Mouse (Mus musculus) megakaryocyte, embryonic 14.5 days (primary cell): ENCODE measurements around the gene Rap1gap. TPM values are rescaled to one million over a fixed set of nuclear protein-coding genes. Genes with fewer than 3 reads are reported as not detected.
A peak's percentile ranks its signal among the peaks of the same experiment; 100 is the strongest.

Experiments used
- H3K27me3 ChIP-seq: replicated peaks from 2 replicates; pipeline ENCODE3; 2012; ENCODE audit warnings: inconsistent platforms
- H3K36me3 ChIP-seq: replicated peaks from 2 replicates; pipeline ENCODE3; 2012; ENCODE audit warnings: low read length, inconsistent platforms, mixed read lengths
- H3K4me1 ChIP-seq: 2 replicates; pipeline ENCODE4 v1.6.1; 2012; ENCODE audit warnings: inconsistent platforms
- H3K4me3 ChIP-seq: replicated peaks from 2 replicates; pipeline ENCODE3; 2012; ENCODE audit warnings: moderate library complexity, mild to moderate bottlenecking, inconsistent platforms
- H3K9me3 ChIP-seq: 2 replicates; pipeline ENCODE4 v1.6.1; 2012; ENCODE audit warnings: inconsistent platforms
- FLI1 ChIP-seq: IDR thresholded peaks from 2 replicates; pipeline ENCODE4 v1.6.1; 2012; ENCODE audit warnings: low read length, inconsistent platforms, mixed read lengths
- GATA1 ChIP-seq: IDR thresholded peaks from 3 replicates; pipeline ENCODE4 v1.6.1; 2012; ENCODE audit warnings: mixed read lengths, low read length, inconsistent platforms, borderline replicate concordance
- polyA plus RNA-seq: library from polyadenylated mRNA; stranded (reverse); fragments of >175 nt; gene quantifications from 2 replicates; pipeline ENCODE4 v1.2.3, GENCODE M21; 2012; ENCODE audit warnings: low replicate concordance; ENCODE audit not compliant: insufficient read depth

The Rap1gap gene
- polyA plus RNA-seq, 1 experiment, result 3.9 TPM

DNA sequence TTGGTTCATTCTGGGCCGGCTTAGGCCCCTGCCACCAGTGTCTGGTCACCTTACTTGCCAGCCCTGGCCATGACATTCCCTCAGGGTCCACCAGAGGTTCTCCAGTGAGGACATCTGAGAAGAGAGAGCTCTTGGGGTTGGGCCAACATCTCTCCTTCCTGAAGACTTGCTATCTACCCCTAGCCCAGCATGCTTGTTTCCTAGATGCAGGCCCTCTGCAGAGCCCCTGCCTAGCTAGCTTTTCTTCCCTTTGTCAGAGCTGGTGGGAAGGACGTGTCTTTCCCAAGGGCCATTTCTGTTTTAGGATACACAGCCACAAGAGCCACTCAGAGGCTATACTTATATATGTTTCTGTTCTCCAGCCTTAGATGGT lies 3.5 kb upstream of the Rap1gap start:
- TF ChIP-seq FLI1, result no peak
- TF ChIP-seq GATA1, result no peak
- peaks cover 33% of the 10 kb centered on the region for H3K27me3 ChIP-seq
- peaks cover 39% of the 10 kb centered on the region for H3K36me3 ChIP-seq
- no peak overlapping the region for H3K4me3 ChIP-seq
- no peaks in the 10 kb centered on the region for H3K9me3 ChIP-seq
- H3K4me1 ChIP-seq, result peaks cover 32% of the 10 kb centered on the region

DNA sequence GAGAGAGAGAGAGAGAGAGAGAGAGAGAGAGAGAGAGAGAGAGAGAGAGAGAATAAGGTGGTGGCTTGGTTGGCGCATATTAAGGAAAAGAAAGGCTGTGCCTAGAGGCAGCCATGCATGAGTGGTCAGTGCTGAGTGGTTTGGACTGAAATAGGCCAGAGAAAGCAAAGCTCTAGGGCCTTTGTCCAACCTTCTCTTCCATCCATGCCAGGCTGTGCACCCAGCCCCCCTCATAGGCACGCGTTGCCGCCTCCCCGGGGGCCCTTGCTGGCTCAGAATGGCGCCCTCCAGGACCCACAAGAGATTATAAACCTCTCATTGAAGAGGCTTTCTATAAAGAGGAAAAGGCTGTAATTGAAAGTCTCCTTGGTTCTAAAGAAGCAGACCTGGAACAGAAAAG lies 3.0 kb upstream of the Rap1gap start:
- TF ChIP-seq GATA1, result no peak
- TF ChIP-seq FLI1, result no peak
- Histone ChIP-seq H3K4me3 (no peak overlapping the region), H3K27me3 (peaks cover 38% of the 10 kb centered on the region), H3K36me3 (peaks cover 34% of the 10 kb centered on the region), H3K4me1 (peaks cover 32% of the 10 kb centered on the region), H3K9me3 (no peaks in the 10 kb centered on the region)

DNA sequence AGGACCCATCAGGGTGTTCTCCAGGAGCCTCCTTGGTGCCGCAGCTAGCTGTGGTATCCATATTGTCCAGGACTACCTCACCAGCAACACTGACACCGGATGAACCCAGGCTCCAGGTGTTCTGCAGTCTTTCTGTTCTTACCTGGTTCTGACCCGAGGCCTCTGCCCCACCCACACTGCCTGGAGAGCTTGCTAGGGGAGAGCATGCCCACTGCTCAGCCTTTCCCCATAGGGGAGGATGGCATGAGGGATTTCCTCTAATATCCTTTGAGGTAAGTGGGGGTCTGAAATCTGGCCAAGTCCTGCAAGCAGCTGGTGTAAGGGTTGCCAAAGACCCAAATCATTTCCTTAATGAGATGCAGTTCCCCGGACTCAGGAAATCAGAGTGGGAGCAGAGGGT lies 1.0 kb upstream of the Rap1gap start:
- no peak overlapping the region for H3K4me3 ChIP-seq
- H3K36me3 ChIP-seq, result peaks cover 14% of the 10 kb centered on the region
- H3K9me3 ChIP-seq, result no peaks in the 10 kb centered on the region
- TF ChIP-seq FLI1, result no peak
- TF ChIP-seq GATA1, result no peak
- H3K27me3 ChIP-seq, result peaks cover 57% of the 10 kb centered on the region
- peaks cover 32% of the 10 kb centered on the region for H3K4me1 ChIP-seq

DNA sequence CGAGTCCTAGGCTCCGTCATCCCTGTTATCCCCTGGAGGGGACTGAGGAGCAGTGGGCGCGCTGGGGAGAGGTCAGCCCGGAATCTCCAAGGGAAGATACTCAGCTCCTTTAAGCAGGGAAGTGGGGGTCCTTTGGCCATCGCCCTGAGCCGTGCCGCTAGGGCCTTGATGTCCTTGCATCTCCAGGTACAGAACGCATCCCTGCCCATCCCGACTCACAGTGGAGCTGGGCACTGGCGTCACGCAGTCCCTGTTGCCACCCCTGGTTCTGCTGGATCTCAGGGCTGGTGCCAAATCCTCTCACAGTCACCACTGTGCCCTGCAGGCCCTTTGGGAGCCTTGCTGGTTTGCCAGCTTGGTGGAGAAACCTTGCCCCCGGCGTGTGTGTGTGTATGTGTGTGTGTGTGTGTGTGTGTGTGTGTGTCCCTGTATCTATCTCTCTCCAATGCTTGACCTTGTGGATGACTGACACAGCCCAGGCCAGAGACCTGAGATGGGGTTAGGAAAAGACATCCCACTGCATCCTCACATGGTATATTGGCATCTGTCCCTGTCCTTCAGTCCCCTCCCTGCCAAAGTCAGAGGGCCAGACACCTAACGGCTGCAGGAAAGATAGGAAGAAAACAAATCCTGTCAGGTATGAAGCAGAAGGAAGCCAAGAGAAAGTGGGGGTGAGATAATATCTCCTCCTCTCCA lies 602 bp downstream of the Rap1gap start:
- H3K27me3 ChIP-seq, result peaks cover 57% of the 10 kb centered on the region
- H3K9me3 ChIP-seq, result no peaks in the 10 kb centered on the region
- peaks cover 5% of the 10 kb centered on the region for H3K36me3 ChIP-seq
- H3K4me1 ChIP-seq, result peaks cover 25% of the 10 kb centered on the region
- peak overlapping the region; percentile 86 for H3K4me3 ChIP-seq
- TF ChIP-seq GATA1, result no peak
- no peak for TF ChIP-seq FLI1

DNA sequence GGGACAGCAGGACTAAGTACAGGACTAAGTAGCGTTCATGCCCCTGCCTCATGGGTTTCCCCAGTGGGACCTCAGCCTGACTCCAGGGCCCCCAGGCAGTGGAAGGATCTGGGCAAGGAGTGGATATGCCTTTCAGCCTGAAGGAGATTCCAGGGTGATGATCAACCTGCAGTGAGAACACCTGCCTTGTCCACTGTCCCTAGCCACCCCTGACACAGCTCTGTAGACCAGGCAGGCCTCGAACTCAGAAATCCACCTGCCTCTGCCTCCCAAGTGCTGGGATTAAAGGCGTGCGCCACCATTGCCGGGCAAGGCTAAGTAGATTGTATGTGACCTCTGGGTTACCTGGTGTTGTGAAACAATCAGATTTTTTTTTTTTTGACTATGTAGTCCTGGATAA lies 1.3 kb downstream of the Rap1gap start:
- H3K4me1 ChIP-seq, result peaks cover 19% of the 10 kb centered on the region
- H3K27me3 ChIP-seq, result peaks cover 59% of the 10 kb centered on the region
- TF ChIP-seq FLI1, result no peak
- TF ChIP-seq GATA1, result no peak
- no peak overlapping the region for H3K4me3 ChIP-seq
- H3K9me3 ChIP-seq, result no peaks in the 10 kb centered on the region
- no peaks in the 10 kb centered on the region for H3K36me3 ChIP-seq

DNA sequence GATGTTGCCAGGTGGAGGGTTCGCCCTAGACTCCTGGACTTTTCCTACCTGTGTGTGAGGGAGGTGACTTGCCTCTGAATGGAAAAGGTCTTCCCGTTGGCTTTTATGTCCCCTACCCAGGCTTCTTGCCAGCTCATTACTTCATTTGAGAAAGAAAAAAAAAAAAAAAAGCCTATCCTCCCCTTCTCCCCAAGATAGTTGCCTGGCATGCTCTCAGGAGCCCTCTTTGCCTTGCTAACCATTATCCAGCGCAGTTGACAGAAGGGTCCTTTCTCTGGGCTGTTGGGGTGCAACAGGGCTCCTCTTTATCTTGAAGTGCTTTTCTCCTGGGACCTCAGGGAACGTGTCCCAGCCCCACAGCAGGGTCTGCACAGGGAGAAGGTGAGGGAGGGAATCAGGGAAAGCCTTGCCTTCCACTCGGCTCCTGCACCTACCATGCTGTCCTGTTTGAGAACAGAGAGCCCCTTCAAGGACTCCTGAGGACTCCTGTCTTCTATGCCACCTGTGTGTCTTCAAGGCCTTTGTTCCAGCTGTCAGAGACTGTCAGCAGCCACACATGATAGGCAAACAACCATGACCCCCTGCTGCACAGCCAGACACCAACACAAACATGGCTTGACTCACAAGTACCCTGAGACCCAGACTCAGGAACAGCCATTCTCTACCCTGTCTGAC lies 1.9 kb downstream of the Rap1gap start:
- H3K27me3 ChIP-seq, result peaks cover 59% of the 10 kb centered on the region
- H3K9me3 ChIP-seq, result no peaks in the 10 kb centered on the region
- peaks cover 14% of the 10 kb centered on the region for H3K4me1 ChIP-seq
- H3K4me3 ChIP-seq, result no peak overlapping the region
- TF ChIP-seq GATA1 (no peak), FLI1 (no peak)
- H3K36me3 ChIP-seq, result no peaks in the 10 kb centered on the region

DNA sequence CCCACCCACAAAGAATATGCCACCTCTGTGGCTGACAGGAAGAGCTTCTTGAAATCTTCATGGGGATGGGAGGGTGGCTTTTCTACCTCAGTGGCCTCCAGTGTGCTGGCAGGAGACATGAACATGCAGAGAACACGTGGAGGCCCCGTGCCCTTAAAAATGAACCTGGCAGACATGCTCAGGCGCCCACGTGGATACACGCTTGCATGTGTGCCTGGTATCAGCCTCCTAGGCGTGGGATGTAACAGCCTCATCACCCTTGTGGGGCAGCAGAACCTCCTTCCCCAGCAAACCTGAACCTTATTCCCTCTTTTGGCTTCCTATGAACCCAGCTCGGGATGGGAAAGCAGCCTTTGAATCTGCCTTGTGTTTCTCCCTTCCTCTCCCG lies 2.4 kb downstream of the Rap1gap start:
- H3K9me3 ChIP-seq, result no peaks in the 10 kb centered on the region
- peaks cover 64% of the 10 kb centered on the region for H3K27me3 ChIP-seq
- no peak overlapping the region for H3K4me3 ChIP-seq
- peaks cover 14% of the 10 kb centered on the region for H3K4me1 ChIP-seq
- no peaks in the 10 kb centered on the region for H3K36me3 ChIP-seq
- TF ChIP-seq GATA1, result no peak

DNA sequence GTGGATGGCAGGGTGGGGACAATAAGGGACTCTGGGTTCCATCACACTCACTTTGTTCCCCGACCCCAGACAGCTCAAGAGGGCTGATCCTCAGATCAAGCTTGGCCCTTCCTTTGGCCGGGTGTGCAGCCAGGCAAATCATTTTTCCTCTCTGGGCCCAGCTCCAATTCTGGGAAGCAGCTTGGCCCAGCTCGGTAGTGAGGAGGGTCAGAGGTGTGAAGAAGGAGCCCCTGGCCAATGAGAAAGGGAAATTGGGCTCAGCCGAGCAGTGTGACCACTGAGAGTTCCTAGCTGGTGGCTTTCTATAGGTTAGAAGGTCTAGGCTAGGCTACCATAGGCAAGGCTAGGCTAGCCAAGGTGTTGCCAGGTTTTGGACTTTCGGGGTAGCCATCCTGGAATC lies 3.2 kb downstream of the Rap1gap start:
- H3K27me3 ChIP-seq, result peaks cover 69% of the 10 kb centered on the region
- H3K4me1 ChIP-seq, result peaks cover 12% of the 10 kb centered on the region
- H3K36me3 ChIP-seq, result no peaks in the 10 kb centered on the region
- no peaks in the 10 kb centered on the region for H3K9me3 ChIP-seq
- no peak overlapping the region for H3K4me3 ChIP-seq
- TF ChIP-seq FLI1 (no peak), GATA1 (no peak)

DNA sequence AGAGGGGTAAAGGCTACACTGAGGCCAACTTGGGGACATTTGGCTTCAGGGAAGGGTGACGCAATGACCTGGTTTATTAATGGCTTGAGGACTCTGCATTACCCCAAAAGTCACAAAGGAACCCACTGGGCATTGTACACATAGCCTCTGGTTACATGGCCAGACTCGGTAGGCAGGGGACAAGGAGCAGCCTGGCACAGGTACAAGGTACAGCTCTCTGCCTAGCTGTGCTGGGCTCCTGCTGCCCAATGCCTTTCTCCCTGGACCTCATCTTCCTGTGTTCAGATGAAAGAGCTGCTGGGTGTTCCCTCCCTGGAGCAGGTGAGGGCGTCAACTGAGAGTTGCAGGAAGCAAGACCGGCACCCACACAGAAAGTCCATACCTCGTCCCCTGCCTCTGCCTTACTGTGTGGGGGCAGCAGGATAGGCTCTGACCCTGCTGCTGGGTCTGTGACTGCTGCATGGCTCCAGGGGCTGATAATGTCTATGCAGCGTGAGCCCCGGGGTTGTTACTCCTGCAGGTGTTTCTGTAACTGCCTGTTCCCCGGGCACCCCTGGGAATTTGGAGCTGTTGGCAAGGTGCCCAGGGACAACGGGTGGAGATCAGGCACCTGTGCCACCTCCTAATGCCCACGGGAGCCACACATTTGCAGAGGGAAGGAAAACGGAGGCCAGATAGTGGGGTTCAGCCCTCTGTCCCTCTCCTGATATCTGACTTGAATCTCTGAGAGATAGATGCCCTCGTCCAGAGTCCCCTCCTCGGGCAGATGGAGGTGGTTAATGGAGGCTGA lies 7.4 kb downstream of the Rap1gap start:
- no peak overlapping the region for H3K4me3 ChIP-seq
- TF ChIP-seq FLI1, result no peak
- TF ChIP-seq GATA1, result no peak
- peaks cover 57% of the 10 kb centered on the region for H3K27me3 ChIP-seq
- no peaks in the 10 kb centered on the region for H3K4me1 ChIP-seq
- no peaks in the 10 kb centered on the region for H3K9me3 ChIP-seq
- H3K36me3 ChIP-seq, result no peaks in the 10 kb centered on the region

DNA sequence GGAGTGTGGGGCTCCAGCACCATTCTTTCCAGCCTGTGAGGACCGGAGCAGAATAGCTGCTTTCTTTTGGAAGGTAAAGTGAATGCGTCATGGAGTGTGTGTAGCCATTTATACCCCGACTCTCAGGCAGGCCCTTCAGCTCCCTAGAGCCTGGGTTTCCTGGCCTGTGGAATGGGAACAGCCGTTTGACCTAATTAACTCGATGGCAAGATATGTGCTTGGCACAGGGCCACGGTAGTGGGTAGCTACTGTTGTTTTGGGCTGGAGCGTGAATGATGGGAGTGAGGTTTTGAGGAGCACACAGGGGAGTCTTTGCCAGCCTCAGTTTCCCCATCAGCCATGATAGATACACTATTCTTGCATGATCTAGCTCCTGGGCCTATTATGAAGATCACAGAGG lies 11.0 kb downstream of the Rap1gap start:
- H3K27me3 ChIP-seq, result peaks cover 73% of the 10 kb centered on the region
- no peak overlapping the region for H3K4me3 ChIP-seq
- H3K36me3 ChIP-seq, result no peaks in the 10 kb centered on the region
- no peaks in the 10 kb centered on the region for H3K4me1 ChIP-seq
- TF ChIP-seq GATA1 (no peak), FLI1 (no peak)
- H3K9me3 ChIP-seq, result no peaks in the 10 kb centered on the region
